Mouse (Mus musculus) megakaryocyte, adult 5-6 weeks (primary cell): Measurements from ENCODE around the gene Baiap2. TPM values are rescaled to one million over a fixed set of nuclear protein-coding genes. Genes with fewer than 3 reads are reported as not detected.

Source experiments
- total RNA-seq, 2 experiments: library from RNA; stranded (forward) in 1 of 2; stranded (reverse) in 1 of 2; fragments of 153-499, 151-499 nt in 1 of 2; fragments of 221-1000, 200-1000 nt in 1 of 2; gene quantifications; 2 replicates each; pipeline versions ENCODE4 v1.2.3 to v1.2.4; 2015 to 2017

Baiap2 gene
- total RNA-seq, 2 experiments from 2014 or later = 6.2 TPM

Other genes with a start within 250 kb of the Baiap2 start
- 20.7 and 21.7 TPM in 2 replicates for gene Chmp6, start 29.3 kb upstream of the Baiap2 start, total RNA-seq (2015)
- gene Chmp6, start 29.3 kb upstream of the Baiap2 start, total RNA-seq (2017) = 54.8 and 79.3 TPM in 2 replicates
- gene Aatk, start 104.4 kb downstream of the Baiap2 start, total RNA-seq (2015) = 3.4 and 5.7 TPM in 2 replicates
- gene Aatk, start 104.4 kb downstream of the Baiap2 start, total RNA-seq (2017) = 4.4 and 5.2 TPM in 2 replicates
- 5.2 and 5.8 TPM in 2 replicates for gene Cep131, start 144.1 kb downstream of the Baiap2 start, total RNA-seq (2015)
- gene Cep131, start 144.1 kb downstream of the Baiap2 start, total RNA-seq (2017) = 9.3 and 16.3 TPM in 2 replicates
- 13.4 and 14.3 TPM in 2 replicates for gene Tepsin, start 156.0 kb downstream of the Baiap2 start, total RNA-seq (2015)
- gene Tepsin, start 156.0 kb downstream of the Baiap2 start, total RNA-seq (2017) = 14.8 and 18.8 TPM in 2 replicates
- gene Ndufaf8, start 156.2 kb downstream of the Baiap2 start, total RNA-seq (2015) = 9.6 and 21.6 TPM in 2 replicates
- gene Ndufaf8, start 156.2 kb downstream of the Baiap2 start, total RNA-seq (2017) = 11.7 and 16.2 TPM in 2 replicates
- 23.4 and 27.7 TPM in 2 replicates for gene Slc38a10, start 208.6 kb downstream of the Baiap2 start, total RNA-seq (2015)
- 31.9 and 32.6 TPM in 2 replicates for gene Slc38a10, start 208.6 kb downstream of the Baiap2 start, total RNA-seq (2017)